Comparison of ENCODE assay signal across 27 mouse cellular contexts in genomic region chr12:117713616-117714015, GRCm38 (mm10).
DNase-seq lines count a peak whose midpoint lies in the region; ATAC-seq lines count a peak whose summit lies in the region.
"Had no signal": no experiment of that assay in that cellular context is flagged by ENCODE, and none has a peak within 500 bp of the region (broad histone marks: within the 10 kb centered on the region; RNA-seq: fewer than 3 reads in every experiment).

No protein-coding gene starts in this region.

- H3K4me2 ChIP-seq in forebrain, embryonic 15.5 days (replicated peaks) = no peak overlapping the region
- no peak overlapping the region for H3K4me2 ChIP-seq in forebrain, embryonic 12.5 days
- H3K4me2 ChIP-seq in midbrain, embryonic 11.5 days = no peak overlapping the region
- no peak overlapping the region for H3K4me2 ChIP-seq in midbrain, embryonic 13.5 days (replicated peaks)
- H3K4me2 ChIP-seq: hindbrain, embryonic 15.5 days; kidney, embryonic 15.5 days; limb, embryonic 12.5 days; liver, embryonic 15.5 days; lung, embryonic 15.5 days had no signal

- no peaks in the 10 kb centered on the region for H3K27me3 ChIP-seq in forebrain, embryonic 15.5 days
- H3K27me3 ChIP-seq in forebrain, embryonic 12.5 days = no peaks in the 10 kb centered on the region
- no peaks in the 10 kb centered on the region for H3K27me3 ChIP-seq in midbrain, embryonic 11.5 days (ENCODE audit: control insufficient read depth, insufficient read depth, low read length)
- no peaks in the 10 kb centered on the region for H3K27me3 ChIP-seq in midbrain, embryonic 10.5 days (ENCODE audit: low read depth, poor library complexity, severe bottlenecking)
- no peaks in the 10 kb centered on the region for H3K27me3 ChIP-seq in midbrain, embryonic 13.5 days
- H3K27me3 ChIP-seq: hindbrain, embryonic 15.5 days; kidney, embryonic 15.5 days; limb, embryonic 12.5 days; liver, embryonic 15.5 days; lung, embryonic 15.5 days had no signal

- DNase-seq in midbrain, embryonic 11.5 days (ENCODE audit: low spot score, missing footprints) = peak; percentile 73
- no peak for DNase-seq in midbrain, embryonic 10.5 days (ENCODE audit: low spot score)
- no peak for DNase-seq in embryo, embryonic 10.5 days (ENCODE audit: low spot score)
- no peak for DNase-seq in lung, adult 18-20 months
- DNase-seq: adrenal gland, postnatal 14 days; cerebellum, adult 11-12 months; cerebellum, postnatal 10 days; gastrocnemius, postnatal 14 days; heart, postnatal 14 days; kidney, adult 18-20 months; kidney, postnatal 25 days; lung, postnatal 36 days; right cerebral cortex, postnatal 4 days; thymus, adult 18-20 months; thymus, postnatal 36 days had no signal

- H3K4me1 ChIP-seq in forebrain, embryonic 15.5 days = no peaks in the 10 kb centered on the region
- no peaks in the 10 kb centered on the region; the same call in 1 of the 2 replicates for H3K4me1 ChIP-seq in forebrain, embryonic 12.5 days
- peaks cover 4% of the 10 kb centered on the region; the same call in 1 of the 2 replicates for H3K4me1 ChIP-seq in midbrain, embryonic 11.5 days (ENCODE audit: control insufficient read depth, insufficient read depth, low read length)
- H3K4me1 ChIP-seq in midbrain, embryonic 10.5 days = peaks cover 8% of the 10 kb centered on the region
- peaks cover 25% of the 10 kb centered on the region for H3K4me1 ChIP-seq in midbrain, embryonic 13.5 days (replicated peaks)
- H3K4me1 ChIP-seq: limb, embryonic 12.5 days; liver, embryonic 15.5 days; lung, embryonic 15.5 days had no signal

- peak; percentile 51; the same call in 1 of the 2 replicates for ATAC-seq in forebrain, embryonic 15.5 days (replicated peaks)
- no peak for ATAC-seq in forebrain, embryonic 12.5 days (ENCODE audit: low FRiP score)
- 0 out of 2 replicates have a peak, but pooled peaks have one; percentile 24 for ATAC-seq in midbrain, embryonic 11.5 days (ENCODE audit: low FRiP score)
- peak; percentile 75 for ATAC-seq in midbrain, embryonic 13.5 days

- H3K9me3 ChIP-seq in forebrain, embryonic 15.5 days = no peaks in the 10 kb centered on the region
- no peaks in the 10 kb centered on the region for H3K9me3 ChIP-seq in forebrain, embryonic 12.5 days
- no peaks in the 10 kb centered on the region for H3K9me3 ChIP-seq in midbrain, embryonic 11.5 days (ENCODE audit: control insufficient read depth, low read length)
- H3K9me3 ChIP-seq in midbrain, embryonic 10.5 days (replicated peaks) = no peaks in the 10 kb centered on the region
- no peaks in the 10 kb centered on the region for H3K9me3 ChIP-seq in midbrain, embryonic 13.5 days
- H3K9me3 ChIP-seq: hindbrain, embryonic 15.5 days; kidney, embryonic 15.5 days; limb, embryonic 12.5 days; liver, embryonic 15.5 days; lung, embryonic 15.5 days had no signal

- 37% methylated on average over 6 of the region's 6 CpGs for WGBS in forebrain, embryonic 15.5 days
- WGBS in forebrain, embryonic 12.5 days = 40% methylated on average over 6 of the region's 6 CpGs
- WGBS in midbrain, embryonic 11.5 days = 35% methylated on average over 6 of the region's 6 CpGs
- WGBS in midbrain, embryonic 10.5 days = 41% methylated on average over 6 of the region's 6 CpGs
- WGBS in midbrain, embryonic 13.5 days = 16% methylated on average over 6 of the region's 6 CpGs

- H3K4me3 ChIP-seq in forebrain, embryonic 15.5 days = no peak overlapping the region
- no peak overlapping the region for H3K4me3 ChIP-seq in forebrain, embryonic 12.5 days (replicated peaks)
- no peak overlapping the region for H3K4me3 ChIP-seq in midbrain, embryonic 11.5 days (ENCODE audit: low read depth, low read length)
- no peak overlapping the region for H3K4me3 ChIP-seq in midbrain, embryonic 10.5 days
- H3K4me3 ChIP-seq in midbrain, embryonic 13.5 days (replicated peaks) = no peak overlapping the region
- H3K4me3 ChIP-seq: erythroblast, embryonic 14.5 days; hindbrain, embryonic 15.5 days; kidney, embryonic 15.5 days; layer of hippocampus, adult 2 months; left cerebral cortex, adult 2 months; limb, embryonic 12.5 days; liver, embryonic 15.5 days; lung, embryonic 15.5 days had no signal

- H3K9ac ChIP-seq in forebrain, embryonic 15.5 days (replicated peaks) = no peak overlapping the region
- no peak overlapping the region for H3K9ac ChIP-seq in forebrain, embryonic 12.5 days
- H3K9ac ChIP-seq in midbrain, embryonic 11.5 days (ENCODE audit: low read length) = no peak overlapping the region
- H3K9ac ChIP-seq in midbrain, embryonic 13.5 days (replicated peaks) = no peak overlapping the region
- H3K9ac ChIP-seq: hindbrain, embryonic 15.5 days; kidney, embryonic 15.5 days; limb, embryonic 12.5 days; liver, embryonic 15.5 days; lung, embryonic 15.5 days had no signal

- no peaks in the 10 kb centered on the region for H3K36me3 ChIP-seq in forebrain, embryonic 15.5 days
- no peaks in the 10 kb centered on the region for H3K36me3 ChIP-seq in forebrain, embryonic 12.5 days (replicated peaks)
- no peaks in the 10 kb centered on the region for H3K36me3 ChIP-seq in midbrain, embryonic 11.5 days (ENCODE audit: control insufficient read depth, insufficient read depth, low read length)
- H3K36me3 ChIP-seq in midbrain, embryonic 10.5 days = no peaks in the 10 kb centered on the region
- H3K36me3 ChIP-seq in midbrain, embryonic 13.5 days = peaks cover 3% of the 10 kb centered on the region; the same call in 1 of the 2 replicates
- H3K36me3 ChIP-seq: limb, embryonic 12.5 days; liver, embryonic 15.5 days; lung, embryonic 15.5 days had no signal

- no peak overlapping the region for H3K27ac ChIP-seq in forebrain, embryonic 15.5 days (replicated peaks)
- no peak overlapping the region for H3K27ac ChIP-seq in forebrain, embryonic 12.5 days
- H3K27ac ChIP-seq in midbrain, embryonic 11.5 days (ENCODE audit: low read depth, low read length) = no peak overlapping the region
- H3K27ac ChIP-seq in midbrain, embryonic 10.5 days (replicated peaks) = no peak overlapping the region
- H3K27ac ChIP-seq in midbrain, embryonic 13.5 days = peak overlapping the region; percentile 61
- H3K27ac ChIP-seq: hindbrain, embryonic 15.5 days; kidney, embryonic 15.5 days; layer of hippocampus, adult 2 months; left cerebral cortex, adult 2 months; limb, embryonic 12.5 days; liver, embryonic 15.5 days; lung, embryonic 15.5 days; stomach, postnatal 0 days had no signal
